Mouse (Mus musculus) embryo, embryonic 10 days (tissue): ENCODE measurements around the gene Ddx20.
A peak's percentile ranks its signal among the peaks of the same experiment; 100 is the strongest.
"Not testable (repeated sequence)": the region's sequence is repeated elsewhere in the genome, so short reads cannot be mapped to it uniquely, and the experiment has no call there.

Experiments used
- DNase-seq: peaks from one replicate; pipeline ENCODE4 v3.0.0-alpha.2; 2015; ENCODE audit warnings: low spot score

The Ddx20 gene

GRCm38 (mm10) chr3:105705061-105705549 is 17.7 kb upstream of the Ddx20 start:
- peak; percentile 24 for DNase-seq

GRCm38 (mm10) chr3:105704031-105705008 is 16.9 kb upstream of the Ddx20 start, which contains the start of gene Inka2:
TSS of gene Inka2 (plus strand) at chr3:105704599.
- peak; percentile 89 for DNase-seq

GRCm38 (mm10) chr3:105703571-105703970 is 16.2 kb upstream of the Ddx20 start:
- DNase-seq = no peak

GRCm38 (mm10) chr3:105701399-105701798 is 14.0 kb upstream of the Ddx20 start:
- no peak for DNase-seq

- DNase-seq = not testable (repeated sequence)
Observed at GRCm38 (mm10) chr3:105700786-105701185, 13.4 kb upstream of the Ddx20 start.

GRCm38 (mm10) chr3:105699241-105699933 is 12.0 kb upstream of the Ddx20 start:
- no peak for DNase-seq

- DNase-seq = no peak
Observed at GRCm38 (mm10) chr3:105698311-105698710, 10.9 kb upstream of the Ddx20 start.

- DNase-seq = no peak
Observed at GRCm38 (mm10) chr3:105697148-105697441, 9.7 kb upstream of the Ddx20 start.

GRCm38 (mm10) chr3:105696387-105697147 is 9.2 kb upstream of the Ddx20 start:
- DNase-seq = no peak

GRCm38 (mm10) chr3:105695476-105696386 is 8.4 kb upstream of the Ddx20 start:
- DNase-seq = peak; percentile 44

- DNase-seq = no peak
Observed at GRCm38 (mm10) chr3:105693327-105694080, 6.1 kb upstream of the Ddx20 start.

GRCm38 (mm10) chr3:105688536-105688935 is 1.2 kb upstream of the Ddx20 start:
- DNase-seq = no peak

GRCm38 (mm10) chr3:105686394-105687323 is 715 bp downstream of the Ddx20 start:
- peak; percentile 27 for DNase-seq

GRCm38 (mm10) chr3:105680346-105680745 is 7.0 kb downstream of the Ddx20 start:
- DNase-seq = no peak

GRCm38 (mm10) chr3:105675932-105676331 is 11.4 kb downstream of the Ddx20 start:
- DNase-seq = no peak

GRCm38 (mm10) chr3:105674595-105675218 is 12.7 kb downstream of the Ddx20 start:
- DNase-seq = peak; percentile 90

- no peak for DNase-seq
Observed at GRCm38 (mm10) chr3:105670801-105671200, 16.6 kb downstream of the Ddx20 start.

GRCm38 (mm10) chr3:105669776-105670175 is 17.6 kb downstream of the Ddx20 start:
- DNase-seq = no peak

- DNase-seq = no peak
Observed at GRCm38 (mm10) chr3:105668161-105668560, 19.2 kb downstream of the Ddx20 start.
